Mouse (Mus musculus): ENCODE measurements at regions not wholly inside any gene's neighbourhood (a gene's known extent, or its start where the extent isn't known, plus 50 kb on each side); places are given as distances from the start of the nearest gene placed in this dataset.
A peak's percentile ranks its signal among the peaks of the same experiment; 100 is the strongest.
"Not testable (repeated sequence)": the region's sequence is repeated elsewhere in the genome, so short reads cannot be mapped to it uniquely, and the experiment has no call there.

DNA sequence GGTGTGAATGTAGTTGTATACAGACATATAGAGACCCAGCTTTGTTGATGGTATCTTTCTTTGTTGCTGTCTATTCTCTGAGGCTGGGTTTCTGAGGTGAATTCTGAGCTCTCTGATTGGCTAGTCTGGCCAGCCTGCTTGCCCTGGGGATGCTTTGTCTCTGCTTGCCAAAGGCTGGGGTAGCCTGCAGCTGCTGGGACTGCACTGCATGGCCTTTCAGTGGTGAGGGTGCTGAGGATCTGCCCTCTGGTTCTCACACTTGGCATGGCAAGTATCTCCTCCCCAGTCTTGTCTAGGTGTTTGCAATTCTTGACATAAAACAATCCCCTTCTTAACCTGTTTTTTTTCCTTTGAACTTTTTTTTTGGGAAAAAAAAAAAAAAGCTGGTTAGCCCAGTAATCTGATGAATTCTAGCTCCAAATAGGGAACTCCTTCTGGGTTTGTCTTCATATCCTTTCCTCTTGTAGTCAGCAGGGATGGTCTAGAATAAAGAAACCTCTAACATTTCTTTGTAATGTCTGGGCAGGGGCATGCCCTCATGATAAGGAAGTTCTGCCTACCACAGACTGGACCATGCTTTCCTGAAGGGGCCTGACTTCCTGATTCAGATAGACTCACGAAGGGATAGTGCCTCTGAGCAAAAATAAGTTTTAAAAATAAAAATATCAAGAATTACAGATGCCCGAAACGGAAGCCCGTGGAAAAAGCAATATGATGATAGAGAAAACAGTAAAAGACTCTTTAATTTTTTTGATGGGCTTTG lies 85.4 kb downstream of the Cxcr4 start:
- Histone ChIP-seq H3K36me3 (ENCODE audit: control insufficient read depth, insufficient read depth) (no peaks in the 10 kb centered on the region), H3ac (ENCODE audit: control insufficient read depth, insufficient read length) (no peak overlapping the region), H3K79me2 (ENCODE audit: control insufficient read depth, insufficient read depth) (no peaks in the 10 kb centered on the region), H3K4me2 (ENCODE audit: low read depth) (no peak overlapping the region), H3K27me3 (ENCODE audit: control insufficient read depth, insufficient read depth, insufficient read length) (no peaks in the 10 kb centered on the region), H3K4me3 (no peak overlapping the region)
- no peak for TF ChIP-seq TCF3 (IDR thresholded peaks at IDR 0.05; ENCODE audit: insufficient read length, low read depth)
- TF ChIP-seq MYOG (IDR thresholded peaks at IDR 0.05; ENCODE audit: control insufficient read depth in 1 of 3, insufficient read depth in 1 of 3, insufficient read length in 2 of 3, low read depth in 2 of 3): peak in 1 of 3 experiments; percentile 12

GRCm38 (mm10) chr1:128504371-128504770 lies 87.2 kb upstream of the Dars start:
- Histone ChIP-seq H3K27me3 (ENCODE audit: control insufficient read depth, insufficient read depth, insufficient read length) (no peaks in the 10 kb centered on the region), H3ac (ENCODE audit: control insufficient read depth, insufficient read length) (no peak overlapping the region), H3K4me3 (no peak overlapping the region), H3K4me2 (ENCODE audit: low read depth) (no peak overlapping the region), H3K36me3 (ENCODE audit: control insufficient read depth, insufficient read depth) (no peaks in the 10 kb centered on the region), H3K79me2 (ENCODE audit: control insufficient read depth, insufficient read depth) (no peaks in the 10 kb centered on the region)
- no peak for TF ChIP-seq POLR2AphosphoS2 (IDR thresholded peaks at IDR 0.05; ENCODE audit: insufficient read length, low read depth)
- no peak for TF ChIP-seq TCF12 (IDR thresholded peaks at IDR 0.05; ENCODE audit: insufficient read depth, poor library complexity, severe bottlenecking)
- TF ChIP-seq MYOG (IDR thresholded peaks at IDR 0.05; ENCODE audit: control insufficient read depth in 1 of 3, insufficient read depth in 1 of 3, insufficient read length in 2 of 3, low read depth in 2 of 3): no peak
- no peak for TF ChIP-seq USF1 (IDR thresholded peaks at IDR 0.05; ENCODE audit: low read depth)
- TF ChIP-seq TCF3 (IDR thresholded peaks at IDR 0.05; ENCODE audit: insufficient read length, low read depth): no peak

DNA sequence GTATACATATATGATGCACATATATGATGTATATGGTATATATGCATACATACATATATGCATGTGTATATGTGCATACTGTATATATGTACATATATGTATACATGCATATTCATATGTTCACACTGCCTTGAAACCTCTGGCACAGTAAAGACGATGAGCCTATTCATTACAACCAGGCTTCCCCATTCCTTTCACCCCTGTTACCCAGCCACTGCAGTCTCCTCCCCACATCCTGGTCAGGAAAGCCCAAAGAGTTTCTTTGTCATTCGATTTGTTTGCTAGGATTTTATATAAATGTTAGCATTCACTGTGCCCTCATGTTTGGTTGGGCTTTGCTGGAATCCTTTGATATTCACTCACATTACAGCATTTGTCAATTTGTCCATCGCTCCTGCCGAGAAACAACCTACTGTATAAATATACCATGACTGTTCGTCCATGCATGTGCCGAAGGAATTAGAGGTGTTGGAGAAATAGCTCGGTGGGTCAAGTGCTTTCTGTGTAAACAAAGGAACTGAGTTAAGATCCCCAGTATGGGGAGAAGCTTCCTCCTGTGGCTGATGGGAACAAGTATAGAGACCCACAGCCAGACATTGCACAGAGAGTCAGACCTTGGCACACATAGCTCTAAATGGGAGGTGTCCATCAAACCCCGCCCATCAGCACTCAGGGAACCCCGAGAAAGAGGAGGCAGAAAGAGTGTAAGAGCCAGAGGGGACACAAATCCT lies 81.0 kb upstream of the Dars start:
- Histone ChIP-seq H3K36me3 (ENCODE audit: control insufficient read depth, insufficient read depth) (no peaks in the 10 kb centered on the region), H3K79me2 (ENCODE audit: control insufficient read depth, insufficient read depth) (no peaks in the 10 kb centered on the region), H3ac (ENCODE audit: control insufficient read depth, insufficient read length) (no peak overlapping the region), H3K27me3 (ENCODE audit: control insufficient read depth, insufficient read depth, insufficient read length) (no peaks in the 10 kb centered on the region), H3K4me3 (no peak overlapping the region), H3K4me2 (ENCODE audit: low read depth) (no peak overlapping the region)
- TF ChIP-seq TCF12 (IDR thresholded peaks at IDR 0.05; ENCODE audit: insufficient read depth, poor library complexity, severe bottlenecking): no peak
- TF ChIP-seq MYOG (IDR thresholded peaks at IDR 0.05; ENCODE audit: control insufficient read depth in 1 of 3, insufficient read depth in 1 of 3, insufficient read length in 2 of 3, low read depth in 2 of 3): no peak
- TF ChIP-seq POLR2A (IDR thresholded peaks at IDR 0.05; ENCODE audit: insufficient read length, low read depth): no peak
- TF ChIP-seq USF1 (IDR thresholded peaks at IDR 0.05; ENCODE audit: low read depth): no peak
- TF ChIP-seq MYOD1 (IDR thresholded peaks at IDR 0.05; ENCODE audit: control insufficient read depth in 1 of 3, insufficient read length in 2 of 3, low read depth in 2 of 3): no peak
- TF ChIP-seq REST (IDR thresholded peaks at IDR 0.05; ENCODE audit: insufficient read depth, insufficient read length): no peak
- no peak for TF ChIP-seq TCF3 (IDR thresholded peaks at IDR 0.05; ENCODE audit: insufficient read length, low read depth)
- no peak for TF ChIP-seq CEBPB (IDR thresholded peaks at IDR 0.05; ENCODE audit: insufficient read depth, poor library complexity, severe bottlenecking)
- TF ChIP-seq MAX (IDR thresholded peaks at IDR 0.05; ENCODE audit: low read depth): no peak
- TF ChIP-seq E2F4 (IDR thresholded peaks at IDR 0.05; ENCODE audit: insufficient read depth): no peak
- no peak for TF ChIP-seq SRF (IDR thresholded peaks at IDR 0.05; ENCODE audit: control insufficient read depth, insufficient read length, low read depth)
- TF ChIP-seq POLR2AphosphoS2 (IDR thresholded peaks at IDR 0.05; ENCODE audit: insufficient read length, low read depth): no peak

- TF ChIP-seq POLR2A (IDR thresholded peaks at IDR 0.05; ENCODE audit: insufficient read length, low read depth) (no peak), REST (IDR thresholded peaks at IDR 0.05; ENCODE audit: insufficient read depth, insufficient read length) (no peak), SRF (IDR thresholded peaks at IDR 0.05; ENCODE audit: control insufficient read depth, insufficient read length, low read depth) (no peak), CEBPB (IDR thresholded peaks at IDR 0.05; ENCODE audit: insufficient read depth, poor library complexity, severe bottlenecking) (no peak), MYOG (IDR thresholded peaks at IDR 0.05; ENCODE audit: control insufficient read depth in 1 of 3, insufficient read depth in 1 of 3, insufficient read length in 2 of 3, low read depth in 2 of 3) (no peak), MAX (IDR thresholded peaks at IDR 0.05; ENCODE audit: low read depth) (no peak), USF1 (IDR thresholded peaks at IDR 0.05; ENCODE audit: low read depth) (no peak), TCF3 (IDR thresholded peaks at IDR 0.05; ENCODE audit: insufficient read length, low read depth) (no peak), E2F4 (IDR thresholded peaks at IDR 0.05; ENCODE audit: insufficient read depth) (no peak), MYOD1 (IDR thresholded peaks at IDR 0.05; ENCODE audit: control insufficient read depth in 1 of 3, insufficient read length in 2 of 3, low read depth in 2 of 3) (no peak), POLR2AphosphoS2 (IDR thresholded peaks at IDR 0.05; ENCODE audit: insufficient read length, low read depth) (no peak), TCF12 (IDR thresholded peaks at IDR 0.05; ENCODE audit: insufficient read depth, poor library complexity, severe bottlenecking) (no peak)
- Histone ChIP-seq H3K79me2 (ENCODE audit: control insufficient read depth, insufficient read depth) (no peaks in the 10 kb centered on the region), H3K36me3 (ENCODE audit: control insufficient read depth, insufficient read depth) (no peaks in the 10 kb centered on the region), H3K27me3 (ENCODE audit: control insufficient read depth, insufficient read depth, insufficient read length) (no peaks in the 10 kb centered on the region), H3K4me2 (ENCODE audit: low read depth) (no peak overlapping the region), H3K4me3 (no peak overlapping the region), H3ac (ENCODE audit: control insufficient read depth, insufficient read length) (no peak overlapping the region)
Observed at GRCm38 (mm10) chr1:128492251-128492650, 75.1 kb upstream of the Dars start.

DNA sequence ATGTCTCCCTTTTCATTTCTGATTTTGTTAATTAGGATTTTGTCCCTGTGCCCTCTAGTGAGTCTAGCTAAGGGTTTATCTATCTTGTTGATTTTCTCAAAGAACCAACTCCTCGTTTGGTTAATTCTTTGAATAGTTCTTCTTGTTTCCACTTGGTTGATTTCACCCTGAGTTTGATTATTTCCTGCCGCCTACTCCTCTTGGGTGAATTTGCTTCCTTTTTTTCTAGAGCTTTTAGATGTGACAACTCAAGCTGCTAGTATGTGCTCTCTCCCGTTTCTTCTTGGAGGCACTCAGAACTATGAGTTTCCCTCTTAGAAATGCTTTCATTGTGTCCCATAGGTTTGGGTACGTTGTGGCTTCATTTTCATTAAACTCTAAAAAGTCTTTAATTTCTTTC lies 70.0 kb upstream of the Dars start:
- H3ac ChIP-seq (ENCODE audit: control insufficient read depth, insufficient read length); H3K4me2 ChIP-seq (ENCODE audit: low read depth); H3K79me2 ChIP-seq (ENCODE audit: control insufficient read depth, insufficient read depth); H3K27me3 ChIP-seq (ENCODE audit: control insufficient read depth, insufficient read depth, insufficient read length); H3K4me3 ChIP-seq; H3K36me3 ChIP-seq (ENCODE audit: control insufficient read depth, insufficient read depth): not testable (repeated sequence)

Data from myocyte (in vitro differentiated cells).